Mouse (Mus musculus): ENCODE results near the gene Adap1. TPM values are rescaled to one million over a fixed set of nuclear protein-coding genes. Genes with fewer than 3 reads are reported as not detected.
A peak's percentile ranks its signal among the peaks of the same experiment; 100 is the strongest.
"Not testable (repeated sequence)": the region's sequence is repeated elsewhere in the genome, so short reads cannot be mapped to it uniquely, and the experiment has no call there.

The Adap1 gene
- polyA plus RNA-seq, 1 experiment from 2014 or later = 2.4 TPM

GRCm38 (mm10) chr5:139349713-139350112 is 24.3 kb upstream of the Adap1 start:
- H3K27me3 ChIP-seq = peaks cover 4% of the 10 kb centered on the region; the same call in 1 of the 2 replicates
- H3K9ac ChIP-seq = no peak overlapping the region
- H3K27ac ChIP-seq = no peak overlapping the region
- WGBS = 76% methylated on average over 6 of the region's 6 CpGs
- no peak overlapping the region for H3K4me2 ChIP-seq (replicated peaks)
- H3K36me3 ChIP-seq = no peaks in the 10 kb centered on the region
- no peaks in the 10 kb centered on the region for H3K9me3 ChIP-seq
- no peak for ATAC-seq (ENCODE audit: insufficient number of reproducible peaks, insufficient read depth, low FRiP score, low TSS enrichment)
- peaks cover 25% of the 10 kb centered on the region for H3K4me1 ChIP-seq
- no peak overlapping the region for H3K4me3 ChIP-seq

GRCm38 (mm10) chr5:139347225-139347624 is 21.8 kb upstream of the Adap1 start:
- peaks cover 40% of the 10 kb centered on the region for H3K4me1 ChIP-seq
- peaks cover 6% of the 10 kb centered on the region for H3K36me3 ChIP-seq
- H3K4me3 ChIP-seq = no peak overlapping the region
- no peak overlapping the region for H3K27ac ChIP-seq
- H3K27me3 ChIP-seq = 0 out of 2 replicates have a peak, but pooled peaks cover under 1% of the 10 kb centered on the region
- H3K9ac ChIP-seq = 0 out of 2 replicates have a peak overlapping the region, but pooled peaks have one; percentile 12
- ATAC-seq (ENCODE audit: insufficient number of reproducible peaks, insufficient read depth, low FRiP score, low TSS enrichment) = no peak
- H3K9me3 ChIP-seq = no peaks in the 10 kb centered on the region
- 37% methylated on average over 1 of the region's 1 CpGs for WGBS
- H3K4me2 ChIP-seq (replicated peaks) = no peak overlapping the region

- H3K36me3 ChIP-seq = peaks cover 22% of the 10 kb centered on the region
- H3K4me3 ChIP-seq = peak overlapping the region; percentile 72
- ATAC-seq (ENCODE audit: insufficient number of reproducible peaks, insufficient read depth, low FRiP score, low TSS enrichment) = no peak
- H3K9ac ChIP-seq = no peak overlapping the region
- H3K27me3 ChIP-seq = no peaks in the 10 kb centered on the region
- H3K27ac ChIP-seq = peak overlapping the region; percentile 47; the same call in 1 of the 2 replicates
- H3K4me2 ChIP-seq (replicated peaks) = peak overlapping the region; percentile 96
- no peaks in the 10 kb centered on the region for H3K9me3 ChIP-seq
- WGBS = 13% methylated on average over 5 of the region's 5 CpGs
- H3K4me1 ChIP-seq = peaks cover 23% of the 10 kb centered on the region
Measured at GRCm38 (mm10) chr5:139345364-139345714, 19.9 kb upstream of the Adap1 start.

GRCm38 (mm10) chr5:139344687-139345363 is 19.4 kb upstream of the Adap1 start:
- H3K4me1 ChIP-seq = peaks cover 21% of the 10 kb centered on the region
- no peaks in the 10 kb centered on the region for H3K27me3 ChIP-seq
- H3K36me3 ChIP-seq = peaks cover 27% of the 10 kb centered on the region
- H3K9ac ChIP-seq = peak overlapping the region; percentile 89
- H3K4me3 ChIP-seq = peak overlapping the region; percentile 72
- H3K27ac ChIP-seq = peak overlapping the region; percentile 86
- H3K4me2 ChIP-seq (replicated peaks) = peak overlapping the region; percentile 96
- under 1% methylated on average over 33 of the region's 33 CpGs for WGBS
- no peaks in the 10 kb centered on the region for H3K9me3 ChIP-seq
- ATAC-seq (ENCODE audit: insufficient number of reproducible peaks, insufficient read depth, low FRiP score, low TSS enrichment) = peak; percentile 74; the same call in 1 of the 2 replicates

- WGBS = 6% methylated on average over 12 of the region's 12 CpGs
Measured at GRCm38 (mm10) chr5:139344021-139344686, 18.7 kb upstream of the Adap1 start.

GRCm38 (mm10) chr5:139338891-139339290 is 13.5 kb upstream of the Adap1 start:
- Histone ChIP-seq H3K36me3 (peaks cover 79% of the 10 kb centered on the region), H3K27me3 (no peaks in the 10 kb centered on the region), H3K4me3 (no peak overlapping the region), H3K27ac (no peak overlapping the region), H3K9ac (no peak overlapping the region), H3K4me2 (replicated peaks) (no peak overlapping the region), H3K4me1 (peaks cover 9% of the 10 kb centered on the region), H3K9me3 (no peaks in the 10 kb centered on the region)
- 87% methylated on average over 11 of the region's 11 CpGs for WGBS
- ATAC-seq (ENCODE audit: insufficient number of reproducible peaks, insufficient read depth, low FRiP score, low TSS enrichment) = no peak

More at GRCm38 (mm10) chr5:139344021-139344686, 18.7 kb upstream of the Adap1 start:
- peak overlapping the region; percentile 96 for H3K4me2 ChIP-seq (replicated peaks)
- no peaks in the 10 kb centered on the region for H3K27me3 ChIP-seq
- H3K9me3 ChIP-seq = no peaks in the 10 kb centered on the region
- peak overlapping the region; percentile 72 for H3K4me3 ChIP-seq
- 0 out of 2 replicates have a peak overlapping the region, but pooled peaks have one; percentile 86 for H3K27ac ChIP-seq
- peaks cover 21% of the 10 kb centered on the region for H3K4me1 ChIP-seq
- peak; percentile 54 for ATAC-seq (ENCODE audit: insufficient number of reproducible peaks, insufficient read depth, low FRiP score, low TSS enrichment)
- peak overlapping the region; percentile 89 for H3K9ac ChIP-seq
- peaks cover 33% of the 10 kb centered on the region for H3K36me3 ChIP-seq

- WGBS = 80% methylated on average over 3 of the region's 3 CpGs
- no peak for ATAC-seq (ENCODE audit: insufficient number of reproducible peaks, insufficient read depth, low FRiP score, low TSS enrichment)
- Histone ChIP-seq H3K4me2 (replicated peaks) (no peak overlapping the region), H3K27ac (no peak overlapping the region), H3K9ac (no peak overlapping the region), H3K9me3 (no peaks in the 10 kb centered on the region), H3K4me3 (no peak overlapping the region), H3K27me3 (no peaks in the 10 kb centered on the region), H3K4me1 (peaks cover 5% of the 10 kb centered on the region; the same call in 1 of the 2 replicates), H3K36me3 (peaks cover 79% of the 10 kb centered on the region)
Measured at GRCm38 (mm10) chr5:139338403-139338802, 13.0 kb upstream of the Adap1 start.

GRCm38 (mm10) chr5:139337826-139338370 is 12.5 kb upstream of the Adap1 start:
- Histone ChIP-seq H3K4me3 (no peak overlapping the region), H3K4me2 (replicated peaks) (no peak overlapping the region), H3K4me1 (0 out of 2 replicates have a peak, but pooled peaks cover under 1% of the 10 kb centered on the region), H3K36me3 (peaks cover 79% of the 10 kb centered on the region), H3K9ac (no peak overlapping the region), H3K9me3 (no peaks in the 10 kb centered on the region), H3K27ac (no peak overlapping the region), H3K27me3 (no peaks in the 10 kb centered on the region)
- 71% methylated on average over 13 of the region's 13 CpGs for WGBS
- no peak for ATAC-seq (ENCODE audit: insufficient number of reproducible peaks, insufficient read depth, low FRiP score, low TSS enrichment)

- no peak overlapping the region for H3K27ac ChIP-seq
Measured at GRCm38 (mm10) chr5:139335634-139336033, 10.2 kb upstream of the Adap1 start.

GRCm38 (mm10) chr5:139334394-139334793 is 9.0 kb upstream of the Adap1 start:
- H3K9ac ChIP-seq; H3K4me3 ChIP-seq; H3K27ac ChIP-seq; H3K27me3 ChIP-seq; H3K9me3 ChIP-seq; H3K4me2 ChIP-seq (replicated peaks); H3K4me1 ChIP-seq; ATAC-seq (ENCODE audit: insufficient number of reproducible peaks, insufficient read depth, low FRiP score, low TSS enrichment): not testable (repeated sequence)
- 81% methylated on average over 10 of the region's 10 CpGs for WGBS
- H3K36me3 ChIP-seq = peaks cover 48% of the 10 kb centered on the region

More at GRCm38 (mm10) chr5:139335634-139336033, 10.2 kb upstream of the Adap1 start:
- Histone ChIP-seq H3K27me3 (no peaks in the 10 kb centered on the region), H3K9ac (no peak overlapping the region), H3K9me3 (no peaks in the 10 kb centered on the region), H3K4me2 (replicated peaks) (no peak overlapping the region), H3K36me3 (peaks cover 60% of the 10 kb centered on the region), H3K4me3 (no peak overlapping the region), H3K4me1 (no peaks in the 10 kb centered on the region)
- ATAC-seq (ENCODE audit: insufficient number of reproducible peaks, insufficient read depth, low FRiP score, low TSS enrichment) = peak; percentile 76
- WGBS = 88% methylated on average over 4 of the region's 4 CpGs

GRCm38 (mm10) chr5:139333301-139334013 is 8.0 kb upstream of the Adap1 start:
- no peak overlapping the region for H3K27ac ChIP-seq
- ATAC-seq (ENCODE audit: insufficient number of reproducible peaks, insufficient read depth, low FRiP score, low TSS enrichment) = no peak
- no peaks in the 10 kb centered on the region for H3K27me3 ChIP-seq
- H3K4me3 ChIP-seq = no peak overlapping the region
- no peaks in the 10 kb centered on the region for H3K9me3 ChIP-seq
- H3K36me3 ChIP-seq = peaks cover 39% of the 10 kb centered on the region
- no peak overlapping the region for H3K4me2 ChIP-seq (replicated peaks)
- H3K4me1 ChIP-seq = no peaks in the 10 kb centered on the region
- H3K9ac ChIP-seq = no peak overlapping the region
- WGBS = 73% methylated on average over 16 of the region's 16 CpGs
